Mouse (Mus musculus): ENCODE data around the gene Cyp2d9.
"Not testable (repeated sequence)": the region's sequence is repeated elsewhere in the genome, so short reads cannot be mapped to it uniquely, and the experiment has no call there.

DNA sequence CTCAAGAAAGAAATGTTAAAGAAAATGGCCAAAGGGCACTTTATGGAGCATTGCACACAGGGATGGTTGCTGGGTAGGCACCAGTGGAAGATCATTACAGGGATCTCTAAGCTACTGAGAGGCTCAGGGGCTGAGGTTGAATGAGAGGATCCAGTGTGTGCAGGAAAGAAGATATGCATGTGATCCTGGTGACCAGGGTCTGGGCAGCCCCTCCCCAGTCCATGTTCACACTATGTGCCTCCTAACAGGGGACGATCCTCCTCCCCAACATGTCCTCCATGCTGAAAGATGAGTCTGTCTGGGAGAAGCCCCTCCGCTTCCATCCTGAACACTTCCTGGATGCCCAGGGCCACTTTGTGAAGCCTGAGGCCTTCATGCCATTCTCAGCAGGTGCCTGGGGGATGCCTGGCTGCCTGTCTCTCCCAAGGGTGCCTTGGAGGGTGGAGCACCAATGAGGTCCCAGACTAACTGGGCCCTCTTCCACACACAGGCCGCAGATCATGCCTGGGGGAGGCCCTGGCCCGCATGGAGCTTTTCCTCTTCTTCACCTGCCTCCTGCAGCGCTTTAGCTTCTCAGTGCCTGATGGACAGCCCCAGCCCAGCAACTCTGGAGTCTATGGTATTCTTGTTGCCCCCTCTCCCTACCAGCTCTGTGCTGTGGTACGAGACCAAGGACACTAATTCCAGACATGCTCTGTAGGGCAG lies 23.0 kb downstream of the Cyp2d9 start:
- TF ChIP-seq CTCF (IDR thresholded peaks at IDR 0.05; ENCODE audit: borderline replicate concordance, extremely low read depth, insufficient read depth, insufficient read length); POLR2A (IDR thresholded peaks at IDR 0.05; ENCODE audit: borderline replicate concordance, extremely low read depth, insufficient read depth, insufficient read length, poor library complexity, severe bottlenecking): not testable (repeated sequence)
